Mouse (Mus musculus) myocyte (in vitro differentiated cells): Measurements from ENCODE around the gene Rap1b.

ENCODE experiments used
- CEBPB ChIP-seq: IDR thresholded peaks from 2 replicates; pipeline ENCODE4 v1.6.1; 2011; ENCODE audit warnings: mild to moderate bottlenecking, moderate library complexity; ENCODE audit not compliant: poor library complexity, insufficient read depth, severe bottlenecking
- E2F4 ChIP-seq: IDR thresholded peaks from one replicate; pipeline ENCODE4 v1.6.1; 2011; ENCODE audit warnings: mild to moderate bottlenecking, control low read depth, moderate library complexity; ENCODE audit not compliant: insufficient read depth
- MAX ChIP-seq: IDR thresholded peaks from one replicate; pipeline ENCODE4 v1.6.1; 2011; ENCODE audit warnings: low read depth, mild to moderate bottlenecking, control low read depth
- MYOD1 ChIP-seq, 3 experiments: IDR thresholded peaks; one replicate each; pipeline ENCODE4 v1.6.1; 2011; ENCODE audit warnings: control low read depth in 2 of 3, low read depth in 2 of 3, mild to moderate bottlenecking in 2 of 3, moderate library complexity in 1 of 3; ENCODE audit not compliant: insufficient read length in 2 of 3, control insufficient read depth in 1 of 3
- MYOG ChIP-seq, 3 experiments: IDR thresholded peaks; one replicate each; pipeline ENCODE4 v1.6.1; 2011; ENCODE audit warnings: control low read depth in 2 of 3, low read depth in 2 of 3, mild to moderate bottlenecking in 2 of 3; ENCODE audit not compliant: insufficient read length in 2 of 3, control insufficient read depth in 1 of 3, insufficient read depth in 1 of 3
- POLR2A ChIP-seq: IDR thresholded peaks from one replicate; pipeline ENCODE4 v1.6.1; 2011; ENCODE audit warnings: low read depth, mild to moderate bottlenecking, control low read depth, moderate library complexity; ENCODE audit not compliant: insufficient read length
- POLR2AphosphoS2 ChIP-seq: IDR thresholded peaks from one replicate; pipeline ENCODE4 v1.6.1; 2011; ENCODE audit warnings: low read depth, control low read depth; ENCODE audit not compliant: insufficient read length
- REST ChIP-seq: IDR thresholded peaks from one replicate; pipeline ENCODE4 v1.6.1; 2011; ENCODE audit warnings: mild to moderate bottlenecking, control low read depth, moderate library complexity; ENCODE audit not compliant: insufficient read depth, insufficient read length
- TCF12 ChIP-seq: IDR thresholded peaks from one replicate; pipeline ENCODE4 v1.6.1; 2011; ENCODE audit warnings: mild to moderate bottlenecking, control low read depth; ENCODE audit not compliant: poor library complexity, insufficient read depth, severe bottlenecking
- USF1 ChIP-seq: IDR thresholded peaks from one replicate; pipeline ENCODE4 v1.6.1; 2011; ENCODE audit warnings: low read depth, mild to moderate bottlenecking, control low read depth, moderate library complexity

- no peak for TF ChIP-seq POLR2AphosphoS2
- TF ChIP-seq MAX = no peak
- TF ChIP-seq MYOD1 (IDR thresholded peaks at IDR 0.05; ENCODE audit: control insufficient read depth in 1 of 3, insufficient read length in 2 of 3, low read depth in 2 of 3) = no peak
- TF ChIP-seq TCF12 = no peak
- TF ChIP-seq E2F4 = no peak
- TF ChIP-seq POLR2A = no peak
- TF ChIP-seq USF1 = no peak
- TF ChIP-seq REST = no peak
- no peak for TF ChIP-seq CEBPB
- TF ChIP-seq MYOG (IDR thresholded peaks at IDR 0.05; ENCODE audit: control insufficient read depth in 1 of 3, insufficient read depth in 1 of 3, insufficient read length in 2 of 3, low read depth in 2 of 3) = no peak
Observed at GRCm38 (mm10) chr10:117852648-117853192, 6.9 kb upstream of the Rap1b start.
